Mouse (Mus musculus) G1E (cell line): ENCODE measurements at regions not wholly inside any gene's neighbourhood (a gene's known extent, or its start where the extent isn't known, plus 50 kb on each side); places are given as distances from the start of the nearest gene placed in this dataset.

Experiments
- CTCF ChIP-seq: IDR thresholded peaks from 2 replicates; pipeline ENCODE4 v1.5.1; 2012; ENCODE audit warnings: low read depth, low read length, inconsistent platforms, mixed read lengths
- GATA1 ChIP-seq: IDR thresholded peaks from 2 replicates; pipeline ENCODE4 v1.6.1; 2012; ENCODE audit warnings: borderline replicate concordance, low read length, inconsistent platforms, mixed read lengths
- GATA2 ChIP-seq: IDR thresholded peaks from 2 replicates; pipeline ENCODE4 v1.6.1; 2012; ENCODE audit warnings: low read depth, low read length, inconsistent platforms, borderline replicate concordance

DNA sequence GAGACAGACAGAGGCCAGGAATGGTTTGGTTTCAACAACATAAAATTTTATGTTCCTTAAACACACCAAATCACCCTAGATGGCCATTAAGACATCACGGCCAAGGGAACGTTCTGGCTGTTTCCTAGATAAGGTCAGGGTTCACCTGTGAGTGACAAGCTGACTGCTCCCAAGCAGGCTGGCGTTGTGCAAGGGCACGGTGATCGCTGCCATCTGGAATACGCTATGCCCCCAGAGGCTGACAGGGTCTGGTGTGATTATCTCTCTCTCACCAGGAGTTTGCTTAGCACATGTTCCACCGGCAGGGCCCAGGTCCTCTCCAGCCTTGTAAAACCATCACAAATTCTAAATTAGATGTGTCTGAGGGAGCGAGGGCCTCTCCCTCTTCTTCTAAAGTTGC lies 167.0 kb downstream of the Cyp26b1 start:
- no peak for TF ChIP-seq GATA1
- no peak for TF ChIP-seq CTCF
- TF ChIP-seq GATA2, result no peak
